Mouse (Mus musculus) bone marrow, adult 2 months (tissue): ENCODE measurements around the gene Sars. TPM values are rescaled to one million over a fixed set of nuclear protein-coding genes. Genes with fewer than 3 reads are reported as not detected.

Source experiments
- H3K27ac ChIP-seq: fragments of 200-500 bp; 2 replicates; pipeline ENCODE4 v1.5.1; 2012; ENCODE audit warnings: low read depth, mild to moderate bottlenecking, control low read depth, inconsistent platforms, low read length; ENCODE audit not compliant: control insufficient read depth, poor library complexity, insufficient read depth
- H3K4me1 ChIP-seq: fragments of 200-500 bp; 2 replicates; pipeline ENCODE4 v1.6.1; 2011; ENCODE audit warnings: low read length; ENCODE audit not compliant: control insufficient read depth, insufficient read depth
- H3K4me3 ChIP-seq: fragments of 200-500 bp; replicated peaks from 2 replicates; pipeline ENCODE3; 2011; ENCODE audit warnings: mild to moderate bottlenecking, low read depth, low read length, control low read depth; ENCODE audit not compliant: control insufficient read depth
- CTCF ChIP-seq: fragments of 200-500 bp; IDR thresholded peaks from 2 replicates; pipeline ENCODE4 v1.5.1; 2011; ENCODE audit warnings: low read length, control low read depth; ENCODE audit not compliant: control insufficient read depth, insufficient read depth
- POLR2A ChIP-seq: fragments of 200-500 bp; IDR thresholded peaks from 2 replicates; pipeline ENCODE4 v1.6.1; 2011; ENCODE audit warnings: low read depth, mild to moderate bottlenecking, control low read depth, low read length, borderline replicate concordance; ENCODE audit not compliant: control insufficient read depth
- WGBS: fragments of 180-500 bp; shearing (Covaris S2); methylation state at CpG from one replicate; pipeline ENCODE4 v1.1.7; 2018; 5-methylcytosine and 5-hydroxymethylcytosine counted together
- polyA plus RNA-seq: library from polyadenylated mRNA; stranded (reverse); fragments of >200 nt; gene quantifications from 2 replicates; pipeline ENCODE4 v1.2.4, GENCODE M21; 2011; ENCODE audit warnings: low replicate concordance; ENCODE audit not compliant: missing spikeins, insufficient read depth, insufficient read length

The Sars gene
- polyA plus RNA-seq = 43.5 and 69.1 TPM in 2 replicates

DNA sequence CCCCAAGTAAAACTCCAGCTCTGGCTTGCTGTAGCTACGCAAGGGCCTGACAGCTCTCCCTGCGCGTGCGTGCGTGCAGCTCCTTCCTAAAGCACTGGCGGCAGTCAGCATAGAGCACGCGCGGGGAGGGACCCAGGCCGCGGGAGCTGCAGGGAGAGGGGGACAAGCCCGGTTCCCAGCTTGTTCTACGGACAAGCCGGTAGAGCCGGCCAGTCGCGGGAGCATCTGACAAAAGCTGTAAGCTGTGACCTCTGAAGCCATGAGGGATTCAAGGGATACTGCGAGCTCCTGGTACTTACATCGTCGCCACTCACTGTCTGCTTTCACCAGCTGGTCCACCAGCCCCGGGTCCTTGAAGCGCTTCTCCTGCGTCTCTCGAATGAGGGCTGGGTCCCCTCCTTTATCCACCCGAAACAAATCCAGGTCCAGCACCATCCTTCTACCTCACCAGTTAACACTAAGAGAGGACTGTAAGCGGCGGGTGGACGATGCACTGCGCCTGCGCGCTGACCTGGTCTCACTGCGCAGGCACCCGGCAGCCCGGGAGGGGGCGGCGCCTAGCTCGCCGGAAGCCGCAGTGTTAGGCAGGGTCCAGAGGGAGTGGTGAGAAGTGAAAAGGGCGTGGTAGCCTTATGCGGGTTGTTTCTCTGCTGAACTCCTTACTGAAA lies at the start of gene Sars:
Gene Sars (minus strand): TSS at position 512 of the 668 bp plus-strand sequence.
- Histone ChIP-seq H3K4me1 (no peaks in the 10 kb centered on the region; the same call in 1 of the 2 replicates), H3K4me3 (peak within 1 kb of the TSS; percentile 91), H3K27ac (peak within 1 kb of the TSS; percentile 67)
- under 1% methylated on average over 41 of the region's 41 CpGs for whole genome bisulfite sequencing
- TF ChIP-seq CTCF = no peak
- peak; percentile 76; the same call in 1 of the 2 replicates for TF ChIP-seq POLR2A

DNA sequence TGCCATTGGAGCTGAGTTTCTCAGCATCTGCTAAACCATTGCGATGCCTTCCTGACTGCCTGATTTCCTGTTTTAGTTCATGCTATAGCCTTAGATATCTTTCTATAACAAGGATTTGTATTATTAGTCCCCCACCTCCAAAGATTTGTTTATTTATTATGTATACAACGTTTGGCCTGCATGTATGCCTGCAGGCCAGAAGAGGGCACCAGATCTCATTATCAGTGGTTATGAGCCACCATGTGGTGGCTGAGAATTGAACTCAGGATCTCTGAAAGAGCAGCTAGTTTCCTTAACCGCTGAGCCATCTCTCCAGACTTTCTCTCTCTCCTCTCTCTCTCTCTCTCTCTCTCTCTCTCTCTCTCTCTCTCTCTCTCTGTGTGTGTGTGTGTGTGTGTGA lies 45.0 kb upstream of the Sars start:
- TF ChIP-seq CTCF = peak; percentile 31
- TF ChIP-seq POLR2A = no peak
- 55% methylated on average over 3 of the region's 3 CpGs for WGBS
- Histone ChIP-seq H3K4me1 (no peaks in the 10 kb centered on the region), H3K27ac (no peak overlapping the region), H3K4me3 (no peak overlapping the region)

DNA sequence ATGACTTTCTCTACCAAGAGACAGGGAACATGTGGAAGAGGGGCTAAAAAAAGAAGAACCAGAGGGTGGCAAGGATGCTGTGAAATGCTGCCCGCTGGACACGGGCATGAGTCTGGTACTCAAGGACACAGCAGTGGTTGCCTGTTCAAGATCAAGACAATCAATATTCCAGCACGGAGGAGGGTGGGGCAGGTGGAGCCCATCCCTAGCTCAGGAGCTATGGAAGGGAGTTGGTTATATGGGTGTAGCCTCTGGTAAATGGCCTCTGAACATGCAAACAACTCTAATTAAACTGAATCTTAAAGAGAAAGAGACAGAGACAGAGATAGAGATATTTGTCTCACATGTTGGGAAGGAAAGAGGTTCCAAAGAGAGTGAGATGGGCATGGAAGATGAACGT lies 39.7 kb upstream of the Sars start:
- TF ChIP-seq CTCF = no peak
- no peak for TF ChIP-seq POLR2A
- Histone ChIP-seq H3K4me1 (no peaks in the 10 kb centered on the region), H3K4me3 (no peak overlapping the region), H3K27ac (no peak overlapping the region)
- 78% methylated on average over 4 of the region's 4 CpGs for WGBS

DNA sequence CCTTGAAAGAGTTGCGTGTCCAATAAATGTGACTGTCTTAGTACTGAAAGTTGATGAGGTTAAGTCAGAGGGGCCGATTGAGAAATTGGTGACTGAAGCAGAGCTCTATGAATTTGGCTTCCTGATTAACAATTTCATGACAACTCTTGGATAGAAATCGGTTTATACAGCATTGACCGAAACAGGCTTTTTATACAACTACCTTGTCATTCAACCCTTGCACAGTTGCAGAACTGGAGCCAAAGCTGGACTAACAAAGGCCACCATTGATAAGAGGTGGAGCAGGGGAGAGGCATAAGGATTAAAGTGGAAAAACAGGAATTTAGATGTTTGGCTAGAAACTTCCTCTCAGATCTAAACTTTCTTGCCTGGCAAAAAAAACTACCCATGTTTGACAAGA lies 33.8 kb upstream of the Sars start:
- no peak overlapping the region for H3K27ac ChIP-seq
- no peak overlapping the region for H3K4me3 ChIP-seq
- H3K4me1 ChIP-seq = no peaks in the 10 kb centered on the region
- WGBS = 78% methylated on average over 4 of the region's 4 CpGs
- TF ChIP-seq POLR2A (no peak), CTCF (no peak)

DNA sequence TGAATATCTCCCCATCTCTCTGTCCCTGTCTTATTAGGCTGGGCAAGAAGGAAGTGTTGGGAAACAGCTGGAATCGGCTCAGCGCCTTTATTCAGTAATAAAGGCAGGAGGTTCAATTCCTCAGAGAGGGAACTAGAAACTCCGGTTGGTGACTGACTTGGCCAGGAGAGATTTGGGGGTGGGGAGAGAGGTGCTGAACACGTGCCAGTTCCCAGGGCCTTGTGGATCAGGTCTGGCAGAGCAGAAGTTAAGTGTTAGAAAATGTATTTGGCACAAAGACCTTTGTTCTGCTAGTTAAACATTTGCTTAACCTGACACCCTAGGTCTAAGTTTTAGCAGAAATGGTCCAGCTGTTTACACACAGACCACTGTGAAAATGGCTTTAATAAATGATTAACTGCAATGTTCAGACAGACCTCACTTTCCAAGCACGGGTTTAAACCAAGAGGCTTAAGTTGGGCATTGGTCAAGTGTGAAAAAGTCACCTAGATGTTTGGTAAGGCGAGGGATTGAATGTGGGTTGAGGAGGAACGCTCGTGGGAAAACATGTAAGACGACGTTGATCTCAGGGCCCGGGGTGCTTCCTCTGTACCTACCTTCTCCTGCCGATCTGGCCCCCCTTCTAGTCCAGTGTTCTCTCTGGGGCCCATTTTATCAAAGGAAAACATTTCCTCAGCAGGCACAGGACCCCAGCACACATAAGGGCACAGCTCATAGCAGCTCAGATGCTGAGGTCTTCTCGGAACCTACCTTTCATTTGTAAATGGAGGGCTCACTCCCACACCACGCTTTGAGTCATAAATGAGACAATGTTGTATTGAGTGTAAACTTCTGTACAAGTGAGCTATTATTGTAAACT lies 32.0 kb upstream of the Sars start:
- Histone ChIP-seq H3K4me3 (no peak overlapping the region), H3K27ac (no peak overlapping the region), H3K4me1 (no peaks in the 10 kb centered on the region)
- TF ChIP-seq POLR2A (no peak), CTCF (no peak)
- 69% methylated on average over 14 of the region's 14 CpGs for whole genome bisulfite sequencing

DNA sequence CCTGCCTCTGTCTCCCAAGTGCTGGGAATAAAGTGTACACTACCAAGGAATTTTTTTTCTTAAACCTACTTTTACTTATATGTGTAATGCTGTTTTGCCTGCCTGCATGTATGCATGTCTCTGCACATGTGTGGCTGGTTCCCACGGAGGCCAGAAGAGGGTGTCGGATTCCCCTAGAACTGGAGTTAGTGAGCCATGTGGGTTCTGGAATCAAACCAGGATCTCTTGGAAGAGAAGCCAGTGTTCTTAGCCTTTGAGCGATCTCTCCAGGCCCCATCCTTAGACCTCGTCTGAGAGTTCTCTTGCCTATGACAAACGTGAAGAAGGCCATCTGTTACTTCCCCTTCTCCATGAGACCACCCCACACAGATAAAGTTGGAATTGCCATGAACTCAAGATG lies 30.5 kb upstream of the Sars start:
- TF ChIP-seq CTCF = no peak
- TF ChIP-seq POLR2A = no peak
- WGBS = 67% methylated on average over 5 of the region's 5 CpGs

DNA sequence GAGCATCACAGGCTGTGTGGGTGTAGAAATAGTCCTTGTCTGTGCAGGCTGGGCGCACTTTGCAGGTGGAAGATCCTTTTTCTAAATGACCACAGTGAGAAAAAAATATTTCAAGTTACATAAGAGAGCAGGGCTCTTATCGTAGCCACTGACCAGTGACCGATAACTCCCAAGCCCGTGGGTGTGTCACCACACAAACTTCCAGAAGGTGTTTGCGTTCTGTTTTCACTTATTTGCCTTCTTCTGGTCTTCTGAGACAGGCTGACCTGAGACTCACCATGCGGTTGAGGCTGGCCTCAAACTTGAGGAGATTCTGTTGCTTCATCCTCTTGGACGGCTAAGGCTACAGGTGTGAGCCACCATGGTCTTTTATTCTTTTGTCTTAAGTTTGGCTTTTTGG lies 30.0 kb upstream of the Sars start:
- 82% methylated on average over 7 of the region's 7 CpGs for WGBS

More for the DNA sequence above, 30.5 kb upstream of the Sars start:
- Histone ChIP-seq H3K4me3 (no peak overlapping the region), H3K4me1 (no peaks in the 10 kb centered on the region), H3K27ac (no peak overlapping the region)

DNA sequence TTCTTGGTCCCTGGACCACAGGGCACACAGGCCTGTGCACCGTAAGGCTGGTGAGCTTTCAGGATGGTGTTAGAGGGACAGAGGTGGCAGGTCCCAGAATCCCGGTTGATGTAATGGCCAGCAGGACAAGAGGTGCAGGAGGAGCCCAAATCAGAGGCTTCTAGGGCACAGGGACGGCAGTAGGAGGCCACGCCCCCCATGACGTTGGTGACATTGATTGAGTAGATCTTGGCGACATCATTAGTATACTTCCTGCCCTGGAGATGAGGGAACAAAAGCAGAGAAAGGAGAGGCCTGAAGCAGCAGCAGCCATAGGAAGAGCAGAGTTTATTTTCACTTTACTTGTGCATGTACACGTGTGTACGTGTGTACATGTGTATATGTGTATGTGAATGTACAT lies 22.8 kb upstream of the Sars start:
- 54% methylated on average over 8 of the region's 8 CpGs for WGBS
- no peak overlapping the region for H3K27ac ChIP-seq

More for the DNA sequence above, 30.0 kb upstream of the Sars start:
- TF ChIP-seq POLR2A (no peak), CTCF (no peak)
- H3K27ac ChIP-seq = no peak overlapping the region
- H3K4me1 ChIP-seq = no peaks in the 10 kb centered on the region
- no peak overlapping the region for H3K4me3 ChIP-seq

More for the DNA sequence above, 22.8 kb upstream of the Sars start:
- Histone ChIP-seq H3K4me1 (no peaks in the 10 kb centered on the region), H3K4me3 (no peak overlapping the region)
- no peak for TF ChIP-seq CTCF
- no peak for TF ChIP-seq POLR2A
